Mouse (Mus musculus) erythroblast, embryonic 14.5 days (primary cell): ENCODE data around the gene Cpeb2.

Experiments
- GATA1 ChIP-seq: IDR thresholded peaks from 2 replicates; pipeline ENCODE4 v1.6.1; 2012; ENCODE audit warnings: low read length, inconsistent platforms, mixed read lengths
- TAL1 ChIP-seq: IDR thresholded peaks from 3 replicates; pipeline ENCODE4 v1.6.1; 2012; ENCODE audit warnings: low read length, inconsistent platforms, mixed read lengths

DNA sequence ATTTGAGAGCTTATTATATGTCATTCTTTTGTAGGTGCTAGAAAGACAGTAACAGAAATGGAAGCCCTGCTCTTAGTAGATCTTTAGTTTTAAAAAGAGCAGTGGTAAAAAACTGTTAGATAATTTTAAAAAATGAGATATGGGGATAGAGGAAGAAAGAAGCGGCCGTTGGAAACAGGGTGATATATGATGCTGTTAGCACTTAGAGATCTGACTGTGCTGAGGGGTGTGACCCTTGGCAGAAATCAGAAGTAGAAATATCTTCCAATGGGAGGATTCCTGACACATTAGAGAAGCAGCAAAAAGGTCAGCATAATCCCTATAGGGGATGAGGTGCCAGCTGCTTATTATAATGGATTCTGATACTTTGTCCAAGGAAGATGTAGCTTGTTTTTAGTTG is 24.5 kb downstream of the Cpeb2 start:
- no peak for TF ChIP-seq GATA1
- TF ChIP-seq TAL1, result no peak
